Mouse (Mus musculus) B cell, adult (primary cell): Measurements from ENCODE around the gene Xpnpep1. TPM values are rescaled to one million over a fixed set of nuclear protein-coding genes. Genes with fewer than 3 reads are reported as not detected.

Experiments used
- total RNA-seq: library from RNA; stranded (reverse); gene quantifications from 4 replicates; pipeline ENCODE4 v1.2.4, GENCODE M21; 2023; ENCODE audit not compliant: inconsistent age

Gene Xpnpep1
- total RNA-seq = 47.8 to 55.5 TPM (median 50.4 TPM) in 4 replicates

GRCm38 (mm10) chr19:53040164-53041132 is at the start of gene Xpnpep1:
Gene Xpnpep1 (minus strand): TSS chr19:53040214.

Other genes starting within 250 kb of the Xpnpep1 start
- gene Add3, start 100.2 kb upstream of the Xpnpep1 start, total RNA-seq = 242 to 304 TPM (median 294 TPM) in 4 replicates